Mouse (Mus musculus): ENCODE measurements around the gene Scgb1b27.
"Not testable (repeated sequence)": the region's sequence is repeated elsewhere in the genome, so short reads cannot be mapped to it uniquely, and the experiment has no call there.

The Scgb1b27 gene

DNA sequence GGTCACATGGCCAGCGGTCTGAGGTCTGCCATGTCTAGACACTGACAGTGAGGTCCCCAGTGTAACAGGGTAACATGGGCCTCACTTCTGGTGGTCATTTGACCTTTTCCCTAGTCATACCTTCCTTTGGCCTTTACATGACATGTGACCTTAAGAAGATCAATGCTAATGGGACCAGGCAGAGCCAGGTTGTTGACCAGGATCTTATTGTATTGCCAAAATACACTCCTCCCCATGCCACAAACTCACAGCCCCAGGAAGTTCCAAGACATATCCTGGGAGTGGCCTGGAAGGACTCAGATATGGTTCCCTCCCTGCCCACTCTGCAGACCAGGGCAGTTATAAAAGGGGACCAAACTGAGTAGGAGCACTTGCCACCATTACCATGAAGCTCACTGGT lies at the start of gene Scgb1b27:
Gene Scgb1b27, plus strand, starts transcription at position 301 of the 400 bp plus-strand sequence.
- DNase-seq: not testable (repeated sequence)

DNA sequence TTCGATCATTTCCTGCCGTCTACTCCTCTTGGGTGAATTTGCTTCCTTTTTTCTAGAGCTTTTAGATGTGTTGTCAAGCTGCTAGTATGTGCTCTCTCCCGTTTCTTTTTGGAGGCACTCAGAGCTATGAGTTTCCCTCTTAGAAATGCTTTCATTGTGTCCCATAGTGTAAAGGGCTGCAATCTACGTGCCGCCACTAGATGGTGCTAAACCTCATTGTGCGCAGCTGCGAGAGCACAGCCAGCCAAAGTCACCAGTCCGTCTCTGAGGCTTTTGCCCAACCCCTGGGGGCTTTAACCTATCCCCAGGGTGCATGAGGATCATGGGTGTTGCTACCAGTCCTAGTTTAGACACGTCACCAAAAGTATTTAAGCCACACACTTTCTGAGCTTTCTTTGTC lies 39.0 kb upstream of the Scgb1b27 start:
- DNase-seq: not testable (repeated sequence)

DNA sequence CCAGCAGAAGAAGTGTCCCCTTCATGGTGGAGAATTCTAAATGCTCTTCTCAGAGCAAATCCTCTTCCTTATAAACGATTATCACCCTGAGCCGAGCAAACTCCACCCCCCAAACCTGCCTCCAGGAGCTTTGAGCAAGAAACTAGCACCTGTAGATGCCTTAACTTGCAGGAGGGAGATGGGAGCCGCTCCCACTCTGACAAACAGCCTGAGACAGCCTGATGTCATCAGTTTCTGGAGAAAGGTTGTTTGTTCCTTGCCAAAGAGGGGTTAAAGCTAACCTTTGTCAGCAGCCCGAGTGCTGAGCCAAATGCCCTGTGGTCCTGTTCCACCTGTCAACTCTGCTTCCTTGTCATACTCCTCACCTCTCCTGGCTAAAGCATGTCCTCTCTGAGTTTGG lies 7.4 kb upstream of the Scgb1b27 start, which contains the start of gene Scgb2b27:
Gene Scgb2b27, minus strand, starts transcription at position 101 of the 400 bp plus-strand sequence.
- DNase-seq: no peak

DNA sequence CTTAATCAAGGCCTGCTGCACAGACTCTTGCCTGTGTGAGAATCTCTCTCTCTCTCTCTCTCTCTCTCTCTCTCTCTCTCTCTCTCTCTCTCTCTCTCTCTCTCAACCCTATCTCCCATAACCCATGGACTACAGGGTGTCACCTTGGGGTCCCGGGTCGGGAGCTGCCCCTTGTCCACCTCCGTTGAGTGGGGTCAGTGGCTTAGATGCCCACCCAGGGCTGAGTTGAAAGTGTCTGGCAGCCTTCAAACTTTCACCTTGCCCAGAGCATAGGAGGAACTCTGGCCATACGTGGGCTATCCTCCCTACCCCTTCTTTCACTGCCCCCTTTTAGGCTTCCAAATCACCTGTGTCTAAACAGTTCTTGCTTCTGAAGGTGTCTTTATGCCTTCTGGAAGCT lies 4.4 kb downstream of the Scgb1b27 start:
- no peak for DNase-seq

DNA sequence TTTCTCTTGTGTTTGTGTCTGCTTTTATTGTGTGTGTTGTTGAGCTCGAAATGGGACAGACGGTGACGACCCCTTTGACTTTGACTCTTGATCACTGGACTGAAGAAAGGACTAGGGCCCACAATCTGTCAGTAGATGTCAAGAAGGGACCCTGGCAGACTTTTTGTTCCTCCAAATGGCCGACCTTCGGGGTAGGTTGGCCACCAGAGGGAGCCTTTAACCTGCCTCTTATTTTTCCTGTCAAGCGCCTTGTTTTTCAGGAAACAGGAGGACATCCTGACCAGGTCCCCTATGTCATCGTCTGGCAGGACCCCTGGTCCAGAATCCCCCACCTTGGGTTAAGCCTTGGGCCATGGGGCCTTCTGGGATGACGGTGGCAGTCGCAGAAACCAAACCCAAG lies 5.9 kb downstream of the Scgb1b27 start:
- DNase-seq: not testable (repeated sequence)

DNA sequence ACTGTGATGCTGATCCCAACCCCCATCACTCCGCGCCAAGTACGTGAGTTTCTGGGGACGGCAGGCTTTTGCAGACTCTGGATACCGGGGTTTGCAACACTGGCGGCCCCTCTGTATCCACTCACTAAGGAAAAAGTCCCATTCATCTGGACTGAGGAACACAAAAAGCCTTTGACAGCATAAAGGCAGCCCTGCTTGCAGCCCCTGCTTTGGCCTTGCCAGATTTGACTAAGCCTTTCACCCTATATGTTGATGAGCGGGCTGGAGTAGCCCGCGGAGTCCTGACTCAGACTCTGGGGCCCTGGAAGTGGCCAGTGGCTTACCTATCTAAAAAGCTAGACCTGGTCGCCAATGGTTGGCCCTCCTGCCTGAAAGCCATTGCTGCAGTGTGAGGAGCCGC lies 8.7 kb downstream of the Scgb1b27 start:
- no peak for DNase-seq

DNA sequence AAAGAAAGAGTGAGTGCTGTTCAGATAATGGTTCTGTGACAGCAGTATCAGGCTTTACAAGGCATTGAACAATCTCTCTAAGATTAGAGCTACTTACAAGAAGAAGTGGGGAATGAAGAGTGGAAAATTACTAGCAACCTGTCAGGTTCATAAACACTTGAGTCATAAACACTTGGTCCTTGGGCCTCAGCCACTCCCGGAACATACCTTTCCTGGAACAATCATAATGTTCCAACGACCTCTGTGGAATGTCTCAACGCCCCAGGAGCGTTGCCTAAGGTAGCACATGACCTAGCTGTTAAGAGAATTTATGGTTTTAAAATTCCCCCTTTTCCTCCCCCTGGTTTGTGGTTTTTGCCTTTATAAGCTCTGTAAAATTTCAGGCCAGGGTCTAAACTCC lies 13.3 kb downstream of the Scgb1b27 start:
- DNase-seq: not testable (repeated sequence)

DNA sequence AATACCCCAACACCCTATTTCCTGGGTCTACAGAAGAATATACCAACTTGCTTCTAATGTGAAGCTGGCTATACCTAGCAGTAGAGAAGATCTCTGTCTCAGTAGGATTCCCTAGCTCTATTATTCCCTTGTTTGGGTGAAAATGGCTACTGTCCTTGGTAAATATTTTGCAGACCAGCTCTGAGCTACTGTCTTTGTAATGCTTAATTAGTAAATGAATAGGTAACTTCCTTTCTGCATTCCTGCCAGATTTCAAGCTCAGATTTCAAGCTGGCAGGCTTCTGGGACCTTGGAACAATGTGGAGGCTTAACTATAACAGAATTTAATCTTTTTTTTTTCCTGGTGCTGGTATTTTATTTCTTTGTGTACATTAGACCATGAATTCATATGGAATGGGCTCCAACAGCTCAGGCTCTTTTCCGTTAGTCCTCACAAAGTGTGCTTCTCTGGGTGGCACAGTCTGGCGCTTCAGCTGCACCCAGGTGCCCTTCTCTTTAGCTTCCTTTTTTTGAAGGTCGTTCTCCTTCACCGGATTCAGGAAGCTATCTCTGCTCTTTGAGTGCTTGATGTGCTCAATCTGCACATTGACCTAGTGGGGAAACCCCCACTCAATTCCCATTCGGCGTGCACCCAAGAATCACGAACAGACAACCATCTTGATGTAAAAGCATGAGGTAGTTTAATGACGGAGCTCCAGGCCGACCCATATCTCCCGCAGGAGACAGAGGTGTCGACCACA lies 15.0 kb downstream of the Scgb1b27 start:
- DNase-seq: not testable (repeated sequence)

DNA sequence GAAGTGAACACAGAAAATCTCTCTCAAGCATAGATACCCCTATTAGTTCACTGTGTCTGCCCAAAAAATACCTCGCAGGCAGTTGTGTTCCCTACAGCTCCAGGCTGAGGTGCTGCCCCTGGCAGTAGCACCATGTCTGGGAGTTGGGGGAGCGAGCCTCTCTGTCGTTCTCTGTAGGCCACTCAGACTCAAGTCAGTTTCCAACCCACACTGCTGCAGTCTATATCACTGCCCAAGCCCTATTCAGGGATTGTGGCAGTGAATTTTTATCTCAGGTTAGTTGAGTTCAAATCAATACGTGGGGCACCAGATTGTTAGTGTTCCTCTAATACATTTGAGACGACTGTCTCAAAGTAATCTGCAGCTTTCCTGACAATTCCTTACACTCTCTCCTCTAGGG lies 46.8 kb downstream of the Scgb1b27 start:
- DNase-seq: not testable (repeated sequence)

All from thymus, postnatal 25 days (tissue).